Mouse (Mus musculus) bone marrow macrophage, adult 2 months (primary cell): ENCODE data around the gene Aaed1.

Experiments
- CTCF ChIP-seq: IDR thresholded peaks from 2 replicates; pipeline ENCODE4 v1.5.1; 2012; ENCODE audit warnings: low read depth, mild to moderate bottlenecking, low read length, moderate library complexity
- POLR2A ChIP-seq: IDR thresholded peaks from 2 replicates; pipeline ENCODE4 v1.6.1; 2012; ENCODE audit warnings: mild to moderate bottlenecking, low read depth, low read length, borderline replicate concordance

DNA sequence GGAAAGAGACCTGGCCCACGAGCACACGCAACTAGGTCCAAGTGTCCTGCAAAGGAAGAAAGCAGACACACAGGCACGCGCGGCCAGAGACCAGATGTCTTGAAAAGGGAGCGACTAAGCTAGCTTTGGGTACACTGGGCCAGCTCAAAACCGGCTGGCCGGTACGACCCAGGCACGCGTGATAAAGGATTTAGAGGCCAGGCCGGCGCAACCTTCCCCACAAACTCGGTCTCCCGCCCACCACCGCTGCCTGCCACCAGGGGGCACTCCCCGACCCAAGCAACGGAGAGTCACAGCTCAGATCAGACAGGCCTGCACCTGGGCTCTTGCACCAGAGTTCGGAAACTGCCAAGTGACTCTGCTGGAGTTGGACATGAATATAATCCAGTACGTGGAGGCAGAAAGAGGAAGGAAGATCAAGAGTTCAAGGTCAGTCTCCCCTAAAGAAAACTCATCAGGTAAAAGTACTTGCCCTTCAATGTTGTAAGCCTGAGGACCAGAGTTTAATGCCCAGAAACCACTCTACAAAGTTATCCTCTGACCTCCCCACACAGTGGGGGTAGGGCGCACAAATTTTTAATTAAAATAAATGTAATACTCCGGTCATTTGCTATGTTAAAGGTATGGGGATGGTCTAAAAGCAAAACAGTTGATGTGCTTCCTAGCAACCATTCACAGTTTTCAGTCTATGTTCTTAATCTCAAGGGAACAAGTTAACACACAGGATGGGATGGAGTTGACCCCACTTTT, 63.6 kb downstream of the Aaed1 start:
- no peak for TF ChIP-seq POLR2A
- peak; percentile 89 for TF ChIP-seq CTCF
